Mouse (Mus musculus) R1 (cell line): Measurements from ENCODE around the gene Acss3.

Experiments used
- DNase-seq: peaks from one replicate; pipeline ENCODE4 v3.0.0-alpha.2; 2018; ENCODE audit warnings: low read depth, low spot score

The Acss3 gene

DNA sequence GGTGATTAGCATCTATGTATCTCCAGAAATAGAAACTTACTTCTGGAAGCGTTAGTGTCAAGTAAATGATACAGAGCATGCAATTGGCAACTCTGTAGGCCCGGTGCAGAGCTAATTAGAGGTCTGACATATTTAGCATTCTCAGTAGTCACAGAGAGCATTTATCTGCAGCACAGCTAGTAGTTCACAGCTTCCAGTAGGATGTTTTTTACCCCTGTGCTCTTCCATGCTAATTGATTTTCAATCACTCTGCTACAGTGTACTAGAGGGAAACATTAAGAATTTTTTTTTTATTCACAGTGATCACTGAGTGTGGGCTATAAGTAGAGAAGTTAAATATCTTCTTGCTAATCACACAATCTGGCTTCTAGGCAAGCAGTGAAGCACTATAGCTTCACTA lies 112.3 kb downstream of the Acss3 start:
- DNase-seq, result no peak

DNA sequence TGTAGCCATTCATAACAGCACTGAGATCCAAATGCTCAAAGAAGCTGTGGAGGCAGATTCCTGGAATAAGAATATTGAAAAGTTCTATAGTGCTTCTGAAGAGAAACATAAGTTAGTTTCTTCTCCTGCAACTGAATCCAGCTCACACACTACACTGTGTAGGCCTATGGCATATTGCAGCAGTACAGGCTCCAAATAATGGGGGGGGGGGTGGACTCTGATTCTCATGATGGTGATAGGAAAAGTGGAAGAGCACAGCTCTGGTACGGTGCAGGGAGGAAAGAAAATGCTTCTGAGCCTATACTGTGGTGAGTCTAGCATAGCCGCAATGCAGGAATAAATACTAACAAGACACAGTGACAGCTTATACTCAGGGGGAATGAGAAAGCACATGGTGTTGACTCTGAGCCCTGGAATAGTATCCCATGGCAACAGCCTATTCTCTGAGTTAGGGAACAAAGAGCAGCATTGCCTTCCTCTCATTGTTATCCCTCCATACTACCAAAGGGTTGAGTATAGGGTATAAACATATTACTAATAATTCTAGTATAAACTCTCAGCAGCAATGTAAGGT lies 125.3 kb downstream of the Acss3 start:
- DNase-seq, result no peak

GRCm38 (mm10) chr10:106989478-106989877 lies 134.0 kb downstream of the Acss3 start:
- no peak for DNase-seq

DNA sequence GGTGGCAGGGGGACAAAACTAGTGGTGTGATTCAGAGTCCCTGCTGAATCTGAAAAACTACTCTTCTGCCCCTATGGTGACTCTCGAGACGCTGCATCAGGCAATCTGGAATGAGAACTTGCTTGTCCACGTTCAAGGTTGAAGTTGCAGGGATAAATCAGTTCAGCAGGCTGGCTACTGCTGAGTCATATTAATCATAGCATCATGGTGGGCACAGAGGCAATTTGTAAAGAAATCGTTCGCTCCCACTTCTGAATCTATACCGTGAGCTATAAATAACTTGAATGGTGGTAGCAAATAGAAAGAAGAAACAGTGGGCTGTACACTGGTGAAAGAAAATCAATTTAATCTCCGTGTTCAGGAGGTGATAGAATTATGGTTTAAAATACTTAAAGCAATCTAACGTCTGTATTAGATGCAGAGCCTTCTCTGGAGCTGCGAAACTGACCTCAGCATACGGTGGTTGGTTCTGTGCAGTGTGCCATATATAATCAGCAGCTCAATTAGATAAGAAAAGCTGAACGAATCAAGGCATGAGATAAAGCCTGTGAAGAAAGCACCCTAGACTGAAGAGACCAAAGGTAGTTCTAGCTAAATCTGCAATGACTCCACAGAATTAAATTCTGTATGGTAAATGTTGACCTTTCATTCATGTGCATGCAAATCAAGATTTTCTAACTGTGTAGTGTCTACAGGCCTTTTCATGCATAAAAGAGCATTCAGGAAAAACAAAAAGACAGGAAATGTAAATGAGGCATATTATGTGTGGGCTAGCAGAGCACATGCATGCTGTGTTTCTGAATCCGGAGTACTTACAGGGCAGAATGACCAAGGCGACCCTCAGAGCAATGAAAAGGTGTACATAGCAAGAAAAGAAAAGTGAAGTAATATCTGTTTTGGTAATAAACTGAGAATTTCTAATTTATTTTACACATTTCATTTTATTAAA lies 148.0 kb downstream of the Acss3 start:
- DNase-seq, result no peak

DNA sequence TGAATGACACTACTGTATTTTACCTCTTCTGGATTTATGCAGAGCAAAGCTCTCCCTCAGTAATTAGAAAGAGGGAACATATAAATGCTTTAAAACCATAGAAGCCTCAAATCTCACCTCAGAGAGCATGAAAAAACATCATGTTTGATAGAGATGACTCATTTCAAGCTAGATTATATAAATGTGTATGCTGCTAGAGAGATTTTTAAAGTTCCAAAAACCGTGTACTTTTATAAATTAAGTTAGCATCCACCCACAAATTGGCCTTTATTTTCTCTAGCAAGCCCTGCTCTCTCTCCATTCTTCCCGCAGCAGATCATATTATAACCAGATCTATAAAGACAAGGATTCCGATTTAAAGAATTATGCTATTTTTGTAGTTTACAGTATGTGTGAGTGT lies 164.4 kb downstream of the Acss3 start:
- DNase-seq, result no peak

DNA sequence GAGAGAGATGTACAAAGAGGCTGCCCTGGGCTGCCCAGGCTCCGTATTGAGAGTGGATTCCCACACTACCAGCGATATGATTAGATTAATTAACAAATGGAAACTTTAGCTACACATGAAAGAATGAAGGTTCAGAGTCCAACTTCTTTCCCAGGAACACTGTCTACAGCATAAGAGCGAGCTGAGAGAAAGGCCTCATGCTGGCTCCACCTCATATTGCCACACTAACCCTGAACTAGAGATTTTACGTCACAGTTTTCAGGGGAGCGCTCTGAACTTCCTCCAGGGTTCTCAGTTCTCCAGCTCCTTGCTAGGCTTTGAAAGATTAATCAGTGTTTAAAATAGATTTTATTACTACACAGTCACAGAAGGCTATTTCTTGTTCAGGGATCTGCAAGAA lies 182.1 kb downstream of the Acss3 start:
- no peak for DNase-seq

DNA sequence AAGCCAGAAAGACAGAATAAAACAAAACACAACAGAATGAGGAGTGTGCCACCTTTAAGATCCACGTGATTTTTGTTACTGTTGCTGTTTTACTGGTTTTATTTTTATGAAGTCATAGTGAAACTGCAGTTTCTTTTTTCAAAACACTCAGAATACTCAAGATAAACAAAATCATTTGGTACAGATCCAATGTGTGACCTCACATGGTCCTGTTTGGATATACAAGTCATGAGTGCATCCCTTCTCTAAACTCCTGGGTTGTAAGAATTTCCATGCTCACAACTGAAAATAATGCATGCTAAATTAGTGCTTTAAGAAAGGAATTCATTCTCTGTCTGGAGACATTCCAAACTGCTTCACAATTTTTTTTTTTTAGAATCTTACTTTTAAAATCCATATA lies 184.0 kb downstream of the Acss3 start:
- DNase-seq, result no peak

DNA sequence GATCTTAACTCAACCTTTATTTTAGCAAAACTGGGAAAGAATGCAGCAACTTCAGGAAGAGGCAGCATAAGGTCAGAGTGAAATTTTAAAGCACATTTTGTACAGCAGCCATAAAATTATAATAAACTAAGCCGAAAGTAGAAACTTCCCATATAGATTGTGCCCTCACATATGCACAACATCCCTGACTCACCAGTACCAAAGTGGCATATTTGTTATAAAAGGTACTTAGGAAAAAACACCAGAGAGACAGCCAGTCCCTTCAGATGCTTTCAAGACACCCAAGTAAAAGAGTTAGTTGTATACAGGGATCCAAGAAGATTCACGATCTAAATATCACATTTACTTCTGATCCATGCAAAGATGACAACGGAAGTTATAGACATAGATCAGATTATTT lies 184.6 kb downstream of the Acss3 start:
- no peak for DNase-seq

DNA sequence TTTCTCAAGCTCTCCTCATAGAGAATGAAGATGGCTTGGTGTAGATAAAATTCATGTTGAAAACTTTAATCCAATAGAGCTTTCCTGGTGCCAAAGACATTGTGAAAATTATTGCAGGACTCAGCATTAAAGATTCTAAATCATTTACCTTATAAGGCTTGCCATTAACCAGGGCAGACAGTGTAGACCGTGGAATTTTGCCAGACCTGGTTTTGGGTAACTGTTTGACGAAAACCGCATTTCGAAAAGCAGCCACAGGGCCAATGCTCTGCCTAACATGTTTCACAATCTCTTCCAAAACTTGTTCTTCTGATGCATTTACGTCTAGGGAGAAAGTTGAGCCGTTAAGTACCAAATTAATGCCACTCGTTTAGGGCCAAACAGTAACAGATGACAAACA lies 186.5 kb downstream of the Acss3 start:
- no peak for DNase-seq

DNA sequence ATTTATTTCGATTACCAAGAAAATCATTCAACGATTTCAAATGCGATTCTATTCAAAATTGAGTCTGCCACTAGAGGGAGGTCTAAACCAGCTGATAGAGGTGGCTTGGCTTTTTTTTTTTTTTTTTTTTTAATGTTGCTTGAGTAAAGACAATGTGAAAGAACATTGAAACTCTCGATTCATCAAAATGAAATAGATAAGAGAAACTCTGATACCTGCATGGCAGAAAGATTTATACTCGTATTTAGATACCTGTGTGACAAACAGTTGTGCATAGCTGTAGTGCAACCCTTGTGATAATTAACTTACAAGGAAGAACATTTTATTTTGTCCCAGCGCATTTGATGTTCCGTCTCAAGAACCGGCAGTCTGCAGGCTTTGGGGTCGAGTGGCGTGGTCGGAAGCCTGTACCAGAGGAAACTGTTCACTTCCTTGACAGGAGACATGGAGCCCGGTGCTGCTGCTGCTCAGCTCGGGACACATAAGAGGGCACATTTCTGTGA lies 190.8 kb downstream of the Acss3 start:
- peak; percentile 15 for DNase-seq

DNA sequence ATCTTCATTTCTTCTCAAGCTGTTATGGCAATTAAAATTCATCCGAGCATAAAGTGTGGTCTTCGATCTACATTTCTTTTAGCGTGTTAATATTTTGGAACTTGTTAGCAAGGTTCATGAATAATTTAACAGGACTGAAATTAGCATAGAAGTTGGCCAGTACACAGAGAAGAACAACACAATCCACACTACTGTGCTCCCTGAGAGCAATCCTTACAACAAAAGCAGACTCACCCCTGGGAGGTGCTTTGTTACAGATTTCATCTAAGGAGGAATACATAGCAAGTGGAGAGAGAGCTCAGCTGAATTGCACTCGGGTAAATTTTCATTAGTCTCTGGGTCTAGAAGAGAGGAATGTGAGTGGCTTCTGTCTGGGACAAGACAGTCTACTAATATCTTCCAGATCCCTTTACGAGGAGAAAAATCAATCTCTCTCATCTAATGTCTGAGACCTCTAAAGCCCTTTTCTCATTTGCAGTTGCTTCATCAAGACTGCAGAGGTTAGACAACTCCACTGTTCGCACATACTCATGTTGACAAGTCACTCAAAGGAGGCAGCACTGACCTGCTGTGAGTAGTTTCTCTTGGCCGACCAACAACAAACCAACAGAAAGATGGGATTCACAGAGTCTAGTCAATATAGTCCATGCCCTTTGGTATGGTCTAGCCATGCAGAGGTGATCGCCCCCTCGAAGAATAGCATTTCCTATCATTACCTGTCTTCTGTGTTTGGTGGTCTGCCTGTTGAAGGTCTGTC lies 194.7 kb downstream of the Acss3 start:
- DNase-seq, result no peak

- DNase-seq, result no peak
These were observed 198.7 kb downstream of the Acss3 start for GRCm38 (mm10) chr10:106924798-106925197.

- DNase-seq, result no peak
These were observed 199.1 kb downstream of the Acss3 start for GRCm38 (mm10) chr10:106924334-106924733.

DNA sequence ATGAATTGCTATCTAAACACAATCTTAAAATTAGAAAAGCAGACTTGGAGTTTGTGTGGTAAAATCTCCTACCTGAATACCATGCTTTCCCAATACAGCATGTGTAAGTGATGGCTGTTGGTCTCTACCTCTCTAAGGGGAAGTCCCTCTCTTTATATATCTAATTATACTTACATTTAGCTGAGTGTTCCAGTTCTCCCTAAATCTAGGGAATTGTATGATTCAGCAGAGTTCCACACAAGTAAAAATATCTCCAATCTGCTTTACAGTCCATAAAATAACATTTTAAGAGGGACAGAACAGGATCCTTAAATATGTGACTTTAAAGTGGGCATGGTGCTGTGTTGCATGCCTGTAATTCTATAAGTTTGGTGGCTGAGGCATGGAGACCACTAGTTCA lies 208.6 kb downstream of the Acss3 start:
- no peak for DNase-seq

- no peak for DNase-seq
These were observed 209.2 kb downstream of the Acss3 start for GRCm38 (mm10) chr10:106914275-106914674.

- peak; percentile 39 for DNase-seq
These were observed 210.4 kb downstream of the Acss3 start for GRCm38 (mm10) chr10:106913032-106913431.

- DNase-seq, result no peak
These were observed 213.4 kb downstream of the Acss3 start for GRCm38 (mm10) chr10:106910108-106910507.

GRCm38 (mm10) chr10:106896351-106896750 lies 227.1 kb downstream of the Acss3 start:
- no peak for DNase-seq
